Mouse (Mus musculus) liver, postnatal 0 days (tissue): Measurements from ENCODE around the gene Tsc22d1.

ENCODE experiments used
- CTCF ChIP-seq: sonication (generic); IDR thresholded peaks from 2 replicates; pipeline ENCODE4 v1.5.1; 2016; ENCODE audit warnings: antibody characterized with exemption, low read depth
- EP300 ChIP-seq: IDR thresholded peaks from 2 replicates; pipeline ENCODE4 v1.6.1; 2016; ENCODE audit warnings: antibody characterized with exemption, low read depth, mild to moderate bottlenecking

DNA sequence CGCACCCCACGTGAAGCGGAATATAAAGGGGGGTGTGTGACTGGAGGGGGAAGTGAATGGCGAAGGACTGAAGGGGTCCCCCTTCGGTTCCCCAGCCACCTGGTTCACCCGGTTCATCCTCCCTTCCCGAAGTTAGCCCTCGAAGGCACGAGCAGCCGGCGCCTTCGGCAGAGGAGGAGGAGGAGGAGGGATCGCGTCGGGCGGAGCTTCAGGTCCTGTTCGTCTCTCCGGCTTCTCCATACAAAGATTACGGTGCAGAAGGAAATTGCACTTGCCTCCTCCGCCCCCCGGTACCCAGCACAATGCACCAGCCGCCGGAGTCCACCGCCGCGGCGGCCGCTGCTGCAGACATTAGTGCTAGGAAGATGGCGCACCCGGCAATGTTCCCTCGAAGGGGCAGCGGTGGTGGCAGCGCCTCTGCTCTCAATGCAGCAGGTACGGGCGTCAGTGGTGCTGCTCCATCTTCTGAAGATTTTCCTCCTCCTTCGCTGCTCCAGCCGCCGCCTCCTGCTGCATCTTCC lies 1.1 kb downstream of the Tsc22d1 start:
- TF ChIP-seq CTCF (no peak), EP300 (no peak)
